ENCODE assay signal across 34 mouse cellular contexts in the genomic region with DNA sequence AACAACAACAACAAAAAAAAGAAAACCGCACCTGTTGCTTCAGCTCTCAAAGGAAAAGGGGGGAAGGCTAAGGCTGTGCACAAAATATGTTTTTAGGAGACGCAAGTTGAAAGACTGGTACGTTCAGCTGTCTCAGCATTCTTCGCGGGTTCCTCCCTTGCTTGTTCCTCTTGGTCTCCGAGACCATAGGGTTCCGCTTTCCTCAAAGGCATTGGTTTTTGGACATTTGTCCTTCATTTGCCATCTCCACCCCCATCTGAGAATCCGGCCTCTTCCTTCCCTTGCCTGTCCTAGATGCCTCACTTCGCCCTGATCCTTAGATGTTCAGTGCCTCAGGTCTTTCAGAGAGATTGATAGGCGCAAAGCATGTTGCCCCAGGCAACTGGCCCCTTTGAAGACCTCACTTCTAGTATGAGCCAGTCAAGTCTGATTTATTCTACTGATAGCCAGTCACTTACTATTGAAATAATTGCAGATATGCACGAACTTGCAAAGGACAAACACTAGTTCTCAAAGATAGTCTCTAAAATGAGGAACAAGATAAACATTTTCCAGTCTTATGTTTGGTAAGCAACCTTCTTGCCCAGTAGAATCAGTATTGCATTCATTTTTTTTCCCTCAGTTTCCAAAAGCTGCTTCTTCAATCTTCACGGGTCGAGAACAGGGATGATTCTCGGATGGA.
A peak's percentile ranks its signal among the peaks of the same experiment; 100 is the strongest.
DNase-seq lines count a peak whose midpoint lies in the region; ATAC-seq lines count a peak whose summit lies in the region.
"Had no signal": no experiment of that assay in that cellular context is flagged by ENCODE, and none has a peak within 500 bp of the region (broad histone marks: within the 10 kb centered on the region; RNA-seq: fewer than 3 reads in every experiment).

No protein-coding gene starts in this region.

- no peaks in the 10 kb centered on the region for H3K36me3 ChIP-seq in heart, embryonic 11.5 days (ENCODE audit: control insufficient read depth, insufficient read depth, low read length)
- H3K36me3 ChIP-seq: embryonic facial prominence, embryonic 10.5 days; embryonic facial prominence, embryonic 15.5 days; forebrain, embryonic 12.5 days; heart, embryonic 15.5 days; hindbrain, embryonic 13.5 days; neural tube, embryonic 12.5 days had no signal

- H3K4me3 ChIP-seq in heart, embryonic 11.5 days (ENCODE audit: low read depth, low read length) = no peak overlapping the region
- H3K4me3 ChIP-seq: embryonic facial prominence, embryonic 10.5 days; embryonic facial prominence, embryonic 15.5 days; forebrain, embryonic 12.5 days; heart, adult 2 months; heart, embryonic 15.5 days; hindbrain, embryonic 13.5 days; myocyte; neural tube, embryonic 12.5 days had no signal

- no peaks in the 10 kb centered on the region for H3K9me3 ChIP-seq in heart, embryonic 11.5 days (replicated peaks; ENCODE audit: control insufficient read depth, low read length)
- H3K9me3 ChIP-seq: embryonic facial prominence, embryonic 10.5 days; embryonic facial prominence, embryonic 15.5 days; forebrain, embryonic 12.5 days; heart, embryonic 15.5 days; hindbrain, embryonic 13.5 days; neural tube, embryonic 12.5 days had no signal

- no peak for ATAC-seq in heart, embryonic 11.5 days (replicated peaks; ENCODE audit: insufficient number of reproducible peaks, low FRiP score, low TSS enrichment)
- ATAC-seq: activated CD4-positive, CD25-positive, alpha-beta regulatory T cell, adult 4 months; forebrain, postnatal 0 days; intestine, embryonic 16.5 days had no signal

- DNase-seq in heart, adult 11 months = peak; percentile 97
- DNase-seq in layer of hippocampus, adult 9-11 months = peak; percentile 9
- DNase-seq in layer of hippocampus, postnatal 25 days (ENCODE audit: extremely low spot score in 1 of 2, low spot score in 1 of 2) = no peak
- DNase-seq in urinary bladder, postnatal 14 days (ENCODE audit: low spot score) = peak; percentile 13
- DNase-seq in urinary bladder, postnatal 10 days (ENCODE audit: low spot score) = no peak
- DNase-seq in skeletal muscle tissue, adult 2 months (ENCODE audit: low read depth, low spot score) = peak; percentile 22
- no peak for DNase-seq in spleen, adult 18-20 months
- DNase-seq: adrenal gland, adult 2 months; adrenal gland, postnatal 36 days; cerebellum, adult 2 months; cerebellum, postnatal 14 days; forebrain, postnatal 0 days; gastrocnemius, postnatal 36 days; heart, postnatal 4 days; kidney, adult 9 months; kidney, postnatal 10 days; layer of hippocampus, postnatal 36 days; left cerebral cortex, postnatal 4 days; lung, adult 2 months; lung, postnatal 14 days; thymus, postnatal 25 days had no signal

- H3K4me2 ChIP-seq in heart, embryonic 11.5 days = no peak overlapping the region
- H3K4me2 ChIP-seq: embryonic facial prominence, embryonic 15.5 days; forebrain, embryonic 12.5 days; heart, embryonic 15.5 days; hindbrain, embryonic 13.5 days; midbrain, embryonic 11.5 days; neural tube, embryonic 12.5 days had no signal

- no peaks in the 10 kb centered on the region for H3K4me1 ChIP-seq in heart, embryonic 11.5 days (ENCODE audit: control insufficient read depth, insufficient read depth, low read length)
- H3K4me1 ChIP-seq: embryonic facial prominence, embryonic 10.5 days; embryonic facial prominence, embryonic 15.5 days; forebrain, embryonic 12.5 days; heart, embryonic 15.5 days; hindbrain, embryonic 13.5 days; neural tube, embryonic 12.5 days had no signal

- WGBS in heart, embryonic 11.5 days (ENCODE audit: insufficient replicate concordance) = 83% methylated on average over 14 of the region's 14 CpGs

- H3K27me3 ChIP-seq in heart, embryonic 11.5 days (ENCODE audit: control insufficient read depth, insufficient read depth, low read length) = no peaks in the 10 kb centered on the region
- H3K27me3 ChIP-seq: embryonic facial prominence, embryonic 15.5 days; forebrain, embryonic 12.5 days; heart, embryonic 15.5 days; hindbrain, embryonic 13.5 days; neural tube, embryonic 12.5 days had no signal

- H3K27ac ChIP-seq in heart, embryonic 11.5 days (ENCODE audit: low read depth, low read length) = no peak overlapping the region
- H3K27ac ChIP-seq: embryonic facial prominence, embryonic 10.5 days; embryonic facial prominence, embryonic 15.5 days; forebrain, embryonic 12.5 days; heart, embryonic 15.5 days; hindbrain, embryonic 13.5 days; liver, embryonic 14.5 days; neural tube, embryonic 12.5 days had no signal

- H3K9ac ChIP-seq in heart, embryonic 11.5 days (ENCODE audit: low read depth, low read length) = no peak overlapping the region
- H3K9ac ChIP-seq: embryonic facial prominence, embryonic 15.5 days; forebrain, embryonic 12.5 days; forebrain, postnatal 0 days; heart, embryonic 15.5 days; hindbrain, embryonic 13.5 days; liver, embryonic 14.5 days; neural tube, embryonic 12.5 days had no signal

Comparison
In these comparisons a context has a peak if more than half of its experiments do, and no peak if none do; other contexts are left out.
1. DNase-seq: peak in heart, adult 11 months (single experiment), layer of hippocampus, adult 9-11 months (single experiment), urinary bladder, postnatal 14 days (single experiment) and skeletal muscle tissue, adult 2 months (single experiment); none in layer of hippocampus, postnatal 25 days (0 of 2), urinary bladder, postnatal 10 days (single experiment) and spleen, adult 18-20 months (0 of 2).